Mouse (Mus musculus): ENCODE results near the gene Amotl2. TPM values are rescaled to one million over a fixed set of nuclear protein-coding genes. Genes with fewer than 3 reads are reported as not detected.

Amotl2 gene
- polyA plus RNA-seq, 1 experiment from 2014 or later: 38.6 TPM

DNA sequence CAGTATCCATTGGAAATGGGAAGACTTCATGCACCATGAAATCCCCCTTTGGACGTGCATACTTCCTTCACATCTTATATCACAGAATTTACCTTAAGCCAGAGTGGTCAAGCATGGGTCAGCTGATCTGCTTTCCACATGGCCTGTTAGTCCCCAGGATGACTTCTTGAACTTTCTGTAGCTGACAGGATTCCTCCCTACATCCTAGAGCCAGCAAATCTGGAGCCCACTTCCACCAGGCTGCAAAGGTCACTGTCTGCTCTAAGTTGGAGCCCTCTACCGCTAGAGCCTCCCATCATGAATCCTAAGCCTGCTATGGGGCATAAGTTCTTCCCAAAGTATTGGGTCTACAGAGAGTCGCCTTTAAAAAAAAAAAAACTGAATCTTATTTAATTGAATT lies 18.8 kb downstream of the Amotl2 start:
- no peaks in the 10 kb centered on the region for H3K27me3 ChIP-seq (ENCODE audit: control insufficient read depth, insufficient read depth, low read length)
- H3K9me3 ChIP-seq (replicated peaks; ENCODE audit: control insufficient read depth, low read length): no peaks in the 10 kb centered on the region
- peaks cover 3% of the 10 kb centered on the region; the same call in 1 of the 2 replicates for H3K4me1 ChIP-seq (ENCODE audit: control insufficient read depth, insufficient read depth, low read length)
- ATAC-seq (replicated peaks; ENCODE audit: extremely low read depth, insufficient read depth, low FRiP score): no peak
- H3K27ac ChIP-seq (ENCODE audit: low read length): no peak overlapping the region
- no peak overlapping the region for H3K4me3 ChIP-seq (ENCODE audit: low read length)
- H3K9ac ChIP-seq (ENCODE audit: low read length): no peak overlapping the region
- WGBS: 78% methylated on average over 3 of the region's 3 CpGs
- H3K4me2 ChIP-seq (ENCODE audit: low read depth, low read length): no peak overlapping the region
- H3K36me3 ChIP-seq (ENCODE audit: control insufficient read depth, insufficient read depth): peaks cover 35% of the 10 kb centered on the region

- peaks cover 28% of the 10 kb centered on the region for H3K36me3 ChIP-seq (ENCODE audit: control insufficient read depth, insufficient read depth)
- no peak overlapping the region for H3K4me3 ChIP-seq (ENCODE audit: low read length)
- 28% methylated on average over 1 of the region's 1 CpGs for WGBS
- H3K27ac ChIP-seq (ENCODE audit: low read length): no peak overlapping the region
- no peaks in the 10 kb centered on the region for H3K27me3 ChIP-seq (ENCODE audit: control insufficient read depth, insufficient read depth, low read length)
- H3K4me2 ChIP-seq (ENCODE audit: low read depth, low read length): no peak overlapping the region
- ATAC-seq (replicated peaks; ENCODE audit: extremely low read depth, insufficient read depth, low FRiP score): no peak
- peaks cover 1% of the 10 kb centered on the region; the same call in 1 of the 2 replicates for H3K4me1 ChIP-seq (ENCODE audit: control insufficient read depth, insufficient read depth, low read length)
- no peak overlapping the region for H3K9ac ChIP-seq (ENCODE audit: low read length)
- H3K9me3 ChIP-seq (replicated peaks; ENCODE audit: control insufficient read depth, low read length): no peaks in the 10 kb centered on the region
Measured at GRCm38 (mm10) chr9:102735996-102736395, 19.5 kb downstream of the Amotl2 start.

- H3K4me2 ChIP-seq (ENCODE audit: low read depth, low read length): no peak overlapping the region
- no peaks in the 10 kb centered on the region for H3K27me3 ChIP-seq (ENCODE audit: control insufficient read depth, insufficient read depth, low read length)
- H3K27ac ChIP-seq (ENCODE audit: low read length): no peak overlapping the region
- H3K36me3 ChIP-seq (ENCODE audit: control insufficient read depth, insufficient read depth): peaks cover 14% of the 10 kb centered on the region
- no peaks in the 10 kb centered on the region for H3K9me3 ChIP-seq (replicated peaks; ENCODE audit: control insufficient read depth, low read length)
- WGBS: 23% methylated on average over 1 of the region's 1 CpGs
- no peak overlapping the region for H3K9ac ChIP-seq (ENCODE audit: low read length)
- H3K4me3 ChIP-seq (ENCODE audit: low read length): no peak overlapping the region
- ATAC-seq (replicated peaks; ENCODE audit: extremely low read depth, insufficient read depth, low FRiP score): no peak
- H3K4me1 ChIP-seq (ENCODE audit: control insufficient read depth, insufficient read depth, low read length): no peaks in the 10 kb centered on the region
Measured at GRCm38 (mm10) chr9:102737405-102737804, 20.9 kb downstream of the Amotl2 start.

DNA sequence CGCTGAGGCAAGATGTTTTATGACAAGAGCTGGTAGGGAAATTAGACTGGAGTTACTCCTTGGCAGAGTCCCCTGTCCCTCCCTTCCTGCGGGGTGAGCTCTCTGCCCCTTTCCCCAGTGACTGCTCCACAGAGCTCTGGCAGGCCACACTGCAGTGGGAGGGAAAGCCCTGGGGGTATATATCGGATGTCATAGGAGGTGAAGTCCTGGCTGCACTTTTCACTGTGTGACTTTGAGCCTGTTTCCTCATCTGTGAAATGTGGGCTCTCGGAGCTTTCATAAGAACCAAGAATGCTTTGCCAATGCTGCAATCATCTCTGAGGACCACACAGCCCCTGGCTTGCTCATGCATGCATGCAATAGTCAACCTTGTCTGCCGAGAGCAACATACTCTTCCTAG lies 30.3 kb downstream of the Amotl2 start:
- Histone ChIP-seq H3K9me3 (replicated peaks; ENCODE audit: control insufficient read depth, low read length) (no peaks in the 10 kb centered on the region), H3K4me2 (ENCODE audit: low read depth, low read length) (no peak overlapping the region), H3K36me3 (ENCODE audit: control insufficient read depth, insufficient read depth) (no peaks in the 10 kb centered on the region), H3K9ac (ENCODE audit: low read length) (no peak overlapping the region), H3K27ac (ENCODE audit: low read length) (no peak overlapping the region), H3K4me1 (ENCODE audit: control insufficient read depth, insufficient read depth, low read length) (no peaks in the 10 kb centered on the region), H3K27me3 (ENCODE audit: control insufficient read depth, insufficient read depth, low read length) (no peaks in the 10 kb centered on the region), H3K4me3 (ENCODE audit: low read length) (no peak overlapping the region)
- 71% methylated on average over 5 of the region's 5 CpGs for WGBS
- no peak for ATAC-seq (replicated peaks; ENCODE audit: extremely low read depth, insufficient read depth, low FRiP score)

GRCm38 (mm10) chr9:102747902-102748301 lies 31.4 kb downstream of the Amotl2 start:
- H3K4me2 ChIP-seq (ENCODE audit: low read depth, low read length): no peak overlapping the region
- H3K36me3 ChIP-seq (ENCODE audit: control insufficient read depth, insufficient read depth): no peaks in the 10 kb centered on the region
- no peaks in the 10 kb centered on the region for H3K9me3 ChIP-seq (replicated peaks; ENCODE audit: control insufficient read depth, low read length)
- H3K4me1 ChIP-seq (ENCODE audit: control insufficient read depth, insufficient read depth, low read length): no peaks in the 10 kb centered on the region
- H3K27ac ChIP-seq (ENCODE audit: low read length): no peak overlapping the region
- H3K4me3 ChIP-seq (ENCODE audit: low read length): no peak overlapping the region
- 41% methylated on average over 5 of the region's 5 CpGs for WGBS
- no peaks in the 10 kb centered on the region for H3K27me3 ChIP-seq (ENCODE audit: control insufficient read depth, insufficient read depth, low read length)
- H3K9ac ChIP-seq (ENCODE audit: low read length): no peak overlapping the region
- no peak for ATAC-seq (replicated peaks; ENCODE audit: extremely low read depth, insufficient read depth, low FRiP score)

GRCm38 (mm10) chr9:102749216-102749615 lies 32.7 kb downstream of the Amotl2 start:
- ATAC-seq (replicated peaks; ENCODE audit: extremely low read depth, insufficient read depth, low FRiP score): no peak
- 74% methylated on average over 11 of the region's 11 CpGs for WGBS
- Histone ChIP-seq H3K9ac (ENCODE audit: low read length) (no peak overlapping the region), H3K4me3 (ENCODE audit: low read length) (no peak overlapping the region), H3K27me3 (ENCODE audit: control insufficient read depth, insufficient read depth, low read length) (no peaks in the 10 kb centered on the region), H3K4me2 (ENCODE audit: low read depth, low read length) (no peak overlapping the region), H3K36me3 (ENCODE audit: control insufficient read depth, insufficient read depth) (no peaks in the 10 kb centered on the region), H3K27ac (ENCODE audit: low read length) (no peak overlapping the region), H3K4me1 (ENCODE audit: control insufficient read depth, insufficient read depth, low read length) (no peaks in the 10 kb centered on the region), H3K9me3 (replicated peaks; ENCODE audit: control insufficient read depth, low read length) (no peaks in the 10 kb centered on the region)

- WGBS: 83% methylated on average over 5 of the region's 5 CpGs
- H3K4me1 ChIP-seq (ENCODE audit: control insufficient read depth, insufficient read depth, low read length): peaks cover 10% of the 10 kb centered on the region
Measured at GRCm38 (mm10) chr9:102751632-102752303, 35.3 kb downstream of the Amotl2 start.

GRCm38 (mm10) chr9:102753299-102753698 lies 36.8 kb downstream of the Amotl2 start:
- Histone ChIP-seq H3K9me3 (replicated peaks; ENCODE audit: control insufficient read depth, low read length) (no peaks in the 10 kb centered on the region), H3K4me3 (ENCODE audit: low read length) (no peak overlapping the region), H3K9ac (ENCODE audit: low read length) (no peak overlapping the region), H3K4me1 (ENCODE audit: control insufficient read depth, insufficient read depth, low read length) (peaks cover 11% of the 10 kb centered on the region), H3K36me3 (ENCODE audit: control insufficient read depth, insufficient read depth) (no peaks in the 10 kb centered on the region), H3K27ac (ENCODE audit: low read length) (no peak overlapping the region), H3K4me2 (ENCODE audit: low read depth, low read length) (no peak overlapping the region), H3K27me3 (ENCODE audit: control insufficient read depth, insufficient read depth, low read length) (no peaks in the 10 kb centered on the region)
- no peak for ATAC-seq (replicated peaks; ENCODE audit: extremely low read depth, insufficient read depth, low FRiP score)

More at GRCm38 (mm10) chr9:102751632-102752303, 35.3 kb downstream of the Amotl2 start:
- no peak overlapping the region for H3K27ac ChIP-seq (ENCODE audit: low read length)
- H3K4me3 ChIP-seq (ENCODE audit: low read length): no peak overlapping the region
- ATAC-seq (replicated peaks; ENCODE audit: extremely low read depth, insufficient read depth, low FRiP score): no peak
- no peak overlapping the region for H3K9ac ChIP-seq (ENCODE audit: low read length)
- no peak overlapping the region for H3K4me2 ChIP-seq (ENCODE audit: low read depth, low read length)
- no peaks in the 10 kb centered on the region for H3K9me3 ChIP-seq (replicated peaks; ENCODE audit: control insufficient read depth, low read length)
- H3K36me3 ChIP-seq (ENCODE audit: control insufficient read depth, insufficient read depth): no peaks in the 10 kb centered on the region
- no peaks in the 10 kb centered on the region for H3K27me3 ChIP-seq (ENCODE audit: control insufficient read depth, insufficient read depth, low read length)

- 70% methylated on average over 4 of the region's 4 CpGs for WGBS
- no peak overlapping the region for H3K4me2 ChIP-seq (ENCODE audit: low read depth, low read length)
- H3K27ac ChIP-seq (ENCODE audit: low read length): no peak overlapping the region
- H3K36me3 ChIP-seq (ENCODE audit: control insufficient read depth, insufficient read depth): no peaks in the 10 kb centered on the region
- no peak overlapping the region for H3K9ac ChIP-seq (ENCODE audit: low read length)
- H3K27me3 ChIP-seq (ENCODE audit: control insufficient read depth, insufficient read depth, low read length): no peaks in the 10 kb centered on the region
- ATAC-seq (replicated peaks; ENCODE audit: extremely low read depth, insufficient read depth, low FRiP score): no peak
- H3K4me1 ChIP-seq (ENCODE audit: control insufficient read depth, insufficient read depth, low read length): peaks cover 23% of the 10 kb centered on the region
- no peaks in the 10 kb centered on the region for H3K9me3 ChIP-seq (replicated peaks; ENCODE audit: control insufficient read depth, low read length)
- H3K4me3 ChIP-seq (ENCODE audit: low read length): no peak overlapping the region
Measured at GRCm38 (mm10) chr9:102755161-102755560, 38.7 kb downstream of the Amotl2 start.

Measured in heart, embryonic 16.5 days (tissue).